Mouse (Mus musculus) C2C12 (cell line): Measurements from ENCODE around the gene Tsr3.

ENCODE experiments used
- CEBPB ChIP-seq: IDR thresholded peaks from one replicate; pipeline ENCODE4 v1.6.1; 2011; ENCODE audit warnings: low read depth, mild to moderate bottlenecking, control low read depth, moderate library complexity
- CTCF ChIP-seq: IDR thresholded peaks from one replicate; pipeline ENCODE4 v1.5.1; 2011; ENCODE audit not compliant: control insufficient read depth, insufficient read depth, insufficient read length

GRCm38 (mm10) chr17:25248033-25248750 lies 8.2 kb downstream of the Tsr3 start:
- TF ChIP-seq CEBPB (no peak), CTCF (no peak)
